Mouse (Mus musculus): Measurements from ENCODE around the gene Prox2. TPM values are rescaled to one million over a fixed set of nuclear protein-coding genes. Genes with fewer than 3 reads are reported as not detected.

The Prox2 gene
- polyA plus RNA-seq, 1 experiment from 2014 or later, result 2.7 TPM

DNA sequence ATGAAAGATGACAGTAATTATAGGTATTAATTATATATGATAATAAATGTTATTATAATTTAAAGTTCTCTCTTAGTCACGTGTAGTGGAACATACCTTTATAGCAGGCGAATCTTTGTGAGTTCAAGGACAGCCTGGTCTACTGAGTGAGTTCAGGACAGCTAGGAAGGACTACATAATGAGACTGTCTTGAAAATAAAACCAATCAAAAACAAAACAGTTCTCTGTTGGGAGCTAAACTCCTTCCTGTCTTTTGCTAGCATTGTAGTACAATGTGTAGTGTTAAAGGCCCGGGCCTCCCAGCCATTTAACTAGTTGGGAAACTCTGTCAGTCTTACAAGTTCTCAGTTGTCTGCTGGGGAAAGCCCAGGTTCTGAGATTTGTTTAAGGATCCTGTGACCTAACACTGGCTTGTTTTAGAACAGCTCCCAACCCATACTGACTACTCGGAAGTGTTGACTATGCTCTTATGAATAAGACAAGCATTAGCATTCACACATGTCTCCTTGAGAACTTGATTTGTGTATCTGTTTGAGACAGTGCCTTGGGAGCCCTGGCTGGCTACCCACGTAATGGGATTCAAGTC lies 8.9 kb downstream of the Prox2 start:
- no peak for DNase-seq (ENCODE audit: extremely low spot score, low spot score)
- H3K27ac ChIP-seq, result no peak overlapping the region
- 89% methylated on average over 5 of the region's 5 CpGs for WGBS

DNA sequence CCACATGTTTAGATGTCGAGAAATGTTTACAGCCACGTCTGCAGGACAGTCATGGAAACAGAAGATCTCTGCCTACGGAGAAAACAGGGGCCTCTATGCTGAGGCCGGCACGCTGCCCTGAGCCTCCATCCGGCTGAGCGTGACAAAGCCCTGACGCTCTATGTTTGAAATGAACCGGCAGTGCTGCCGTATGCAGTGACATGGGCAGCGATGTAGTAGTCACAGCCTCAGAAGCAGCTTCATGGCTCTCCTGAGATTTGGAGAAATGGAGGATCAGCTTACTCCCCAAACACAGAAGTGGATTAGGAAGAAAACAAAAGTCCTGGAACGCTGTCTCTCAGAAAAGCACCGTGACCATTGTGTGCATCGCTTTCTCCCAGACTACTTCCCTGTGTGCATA lies 9.6 kb downstream of the Prox2 start:
- no peaks in the 10 kb centered on the region for H3K9me3 ChIP-seq
- no peak overlapping the region for H3K4me3 ChIP-seq
- H3K36me3 ChIP-seq (replicated peaks), result no peaks in the 10 kb centered on the region

More for the DNA sequence above, 8.9 kb downstream of the Prox2 start:
- no peaks in the 10 kb centered on the region for H3K36me3 ChIP-seq (replicated peaks)
- no peaks in the 10 kb centered on the region for H3K27me3 ChIP-seq (ENCODE audit: poor library complexity, severe bottlenecking)
- no peak overlapping the region for H3K4me3 ChIP-seq
- H3K9me3 ChIP-seq, result no peaks in the 10 kb centered on the region
- H3K4me1 ChIP-seq, result peaks cover 22% of the 10 kb centered on the region

GRCm38 (mm10) chr12:85095859-85096258 lies 14.7 kb downstream of the Prox2 start:
- H3K4me1 ChIP-seq, result peaks cover 8% of the 10 kb centered on the region
- H3K27me3 ChIP-seq (ENCODE audit: poor library complexity, severe bottlenecking), result no peaks in the 10 kb centered on the region
- H3K9me3 ChIP-seq, result no peaks in the 10 kb centered on the region
- H3K4me3 ChIP-seq, result no peak overlapping the region
- H3K36me3 ChIP-seq (replicated peaks), result peaks cover 7% of the 10 kb centered on the region; the same call in 1 of the 2 replicates
- no peak overlapping the region for H3K27ac ChIP-seq
- DNase-seq (ENCODE audit: extremely low spot score, low spot score), result no peak
- WGBS, result 92% methylated on average over 7 of the region's 7 CpGs

More for the DNA sequence above, 9.6 kb downstream of the Prox2 start:
- no peak for DNase-seq (ENCODE audit: extremely low spot score, low spot score)
- WGBS, result 66% methylated on average over 14 of the region's 14 CpGs
- Histone ChIP-seq H3K27me3 (ENCODE audit: poor library complexity, severe bottlenecking) (no peaks in the 10 kb centered on the region), H3K27ac (no peak overlapping the region), H3K4me1 (peaks cover 16% of the 10 kb centered on the region)

- Histone ChIP-seq H3K4me1 (peaks cover 7% of the 10 kb centered on the region), H3K4me3 (no peak overlapping the region), H3K27me3 (ENCODE audit: poor library complexity, severe bottlenecking) (no peaks in the 10 kb centered on the region), H3K9me3 (no peaks in the 10 kb centered on the region), H3K36me3 (replicated peaks) (peaks cover 7% of the 10 kb centered on the region; the same call in 1 of the 2 replicates), H3K27ac (0 out of 2 replicates have a peak overlapping the region, but pooled peaks have one; percentile 8)
- 85% methylated on average over 11 of the region's 11 CpGs for WGBS
- no peak for DNase-seq (ENCODE audit: extremely low spot score, low spot score)
These were observed 15.4 kb downstream of the Prox2 start for GRCm38 (mm10) chr12:85095146-85095545.

DNA sequence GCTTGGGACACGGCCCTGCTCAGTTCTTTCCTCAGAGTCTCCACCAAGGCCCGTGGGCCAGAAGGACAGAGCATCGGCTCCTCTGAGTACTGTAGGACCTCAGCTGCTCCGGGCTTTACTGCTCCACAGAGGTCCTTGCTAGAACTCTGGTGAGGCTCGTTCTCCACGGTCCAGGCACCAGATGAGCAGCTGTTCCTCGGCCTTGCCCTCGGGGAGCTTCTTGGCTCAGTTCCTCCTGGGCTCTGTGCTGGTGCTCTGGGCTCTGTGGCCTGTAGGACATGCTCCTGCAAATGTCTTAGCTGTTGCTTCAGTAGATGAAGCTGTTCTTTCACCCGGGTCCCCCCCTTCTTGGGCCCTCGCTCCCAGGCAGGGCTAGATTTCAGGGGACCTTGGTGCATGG lies 15.9 kb downstream of the Prox2 start:
- no peak overlapping the region for H3K4me3 ChIP-seq
- no peak overlapping the region for H3K27ac ChIP-seq
- 81% methylated on average over 10 of the region's 10 CpGs for WGBS
- H3K36me3 ChIP-seq (replicated peaks), result peaks cover 10% of the 10 kb centered on the region
- H3K9me3 ChIP-seq, result no peaks in the 10 kb centered on the region
- no peak for DNase-seq (ENCODE audit: extremely low spot score, low spot score)
- H3K27me3 ChIP-seq (ENCODE audit: poor library complexity, severe bottlenecking), result no peaks in the 10 kb centered on the region
- peaks cover 7% of the 10 kb centered on the region for H3K4me1 ChIP-seq

DNA sequence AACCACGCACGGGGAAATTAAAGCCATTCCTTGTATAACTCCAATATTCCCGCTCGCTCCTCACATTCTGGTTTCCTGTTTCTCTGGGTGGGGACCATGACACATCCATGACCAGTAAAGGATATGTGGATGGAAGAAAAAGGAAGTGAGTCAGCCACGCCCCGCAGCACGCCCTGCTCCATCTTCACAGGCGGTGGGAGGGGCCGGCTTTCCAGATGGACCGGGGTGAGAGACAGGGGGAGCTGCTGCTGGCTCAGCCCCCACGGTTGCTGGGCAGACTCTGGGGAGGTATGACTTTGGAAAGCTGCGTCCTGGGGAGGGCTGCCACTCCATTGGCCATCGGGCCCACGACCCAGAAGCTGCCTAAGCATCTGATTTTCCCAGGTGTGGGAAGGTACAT lies 16.5 kb downstream of the Prox2 start:
- H3K4me3 ChIP-seq, result no peak overlapping the region
- no peaks in the 10 kb centered on the region for H3K27me3 ChIP-seq (ENCODE audit: poor library complexity, severe bottlenecking)
- 47% methylated on average over 14 of the region's 14 CpGs for WGBS
- peaks cover 7% of the 10 kb centered on the region for H3K4me1 ChIP-seq
- no peak for DNase-seq (ENCODE audit: extremely low spot score, low spot score)
- H3K27ac ChIP-seq, result no peak overlapping the region
- peaks cover 17% of the 10 kb centered on the region for H3K36me3 ChIP-seq (replicated peaks)
- peaks cover 1% of the 10 kb centered on the region; the same call in 1 of the 2 replicates for H3K9me3 ChIP-seq

GRCm38 (mm10) chr12:85092214-85092613 lies 18.3 kb downstream of the Prox2 start:
- peaks cover 35% of the 10 kb centered on the region for H3K36me3 ChIP-seq (replicated peaks)
- H3K9me3 ChIP-seq, result peaks cover 7% of the 10 kb centered on the region; the same call in 1 of the 2 replicates
- H3K4me1 ChIP-seq, result peaks cover 7% of the 10 kb centered on the region
- 6% methylated on average over 3 of the region's 3 CpGs for WGBS
- peak; percentile 45 for DNase-seq (ENCODE audit: extremely low spot score, low spot score)
- no peak overlapping the region for H3K27ac ChIP-seq
- H3K4me3 ChIP-seq, result no peak overlapping the region
- no peaks in the 10 kb centered on the region for H3K27me3 ChIP-seq (ENCODE audit: poor library complexity, severe bottlenecking)

GRCm38 (mm10) chr12:85091190-85091589 lies 19.4 kb downstream of the Prox2 start:
- peaks cover 7% of the 10 kb centered on the region; the same call in 1 of the 2 replicates for H3K9me3 ChIP-seq
- H3K36me3 ChIP-seq (replicated peaks), result peaks cover 45% of the 10 kb centered on the region
- peaks cover 7% of the 10 kb centered on the region for H3K4me1 ChIP-seq
- no peak overlapping the region for H3K27ac ChIP-seq
- DNase-seq (ENCODE audit: extremely low spot score, low spot score), result no peak
- no peak overlapping the region for H3K4me3 ChIP-seq
- WGBS, result 79% methylated on average over 3 of the region's 3 CpGs
- H3K27me3 ChIP-seq (ENCODE audit: poor library complexity, severe bottlenecking), result no peaks in the 10 kb centered on the region

- DNase-seq (ENCODE audit: extremely low spot score, low spot score), result no peak
- 94% methylated on average over 12 of the region's 12 CpGs for WGBS
These were observed 22.7 kb downstream of the Prox2 start for GRCm38 (mm10) chr12:85087845-85088244.

DNA sequence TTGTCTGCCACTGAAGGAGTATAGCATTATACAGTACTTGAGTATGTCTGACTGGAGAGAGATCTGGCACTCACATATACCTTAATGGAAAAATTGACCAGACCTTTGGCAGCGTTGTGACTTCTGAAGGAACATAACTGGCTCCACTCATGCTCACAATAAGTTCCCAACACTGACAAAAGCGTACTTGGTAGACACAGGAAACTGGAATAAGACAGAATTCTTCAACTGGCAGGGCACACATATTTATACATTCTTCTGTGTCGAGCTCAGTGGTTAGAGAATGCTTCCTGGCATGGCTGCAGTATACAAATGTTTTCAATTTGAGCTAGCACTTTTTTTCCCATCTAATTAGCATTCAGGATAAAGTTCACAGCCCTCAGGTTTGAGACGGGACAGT lies 25.6 kb downstream of the Prox2 start:
- peaks cover 38% of the 10 kb centered on the region for H3K36me3 ChIP-seq (replicated peaks)
- no peaks in the 10 kb centered on the region for H3K4me1 ChIP-seq
- H3K27ac ChIP-seq, result no peak overlapping the region
- no peak overlapping the region for H3K4me3 ChIP-seq
- H3K9me3 ChIP-seq, result peaks cover 7% of the 10 kb centered on the region; the same call in 1 of the 2 replicates
- 88% methylated on average over 4 of the region's 4 CpGs for WGBS
- no peaks in the 10 kb centered on the region for H3K27me3 ChIP-seq (ENCODE audit: poor library complexity, severe bottlenecking)
- DNase-seq (ENCODE audit: extremely low spot score, low spot score), result no peak

More at GRCm38 (mm10) chr12:85087845-85088244, 22.7 kb downstream of the Prox2 start:
- Histone ChIP-seq H3K9me3 (peaks cover 7% of the 10 kb centered on the region; the same call in 1 of the 2 replicates), H3K4me1 (no peaks in the 10 kb centered on the region), H3K36me3 (replicated peaks) (peaks cover 40% of the 10 kb centered on the region), H3K27me3 (ENCODE audit: poor library complexity, severe bottlenecking) (no peaks in the 10 kb centered on the region), H3K4me3 (no peak overlapping the region), H3K27ac (no peak overlapping the region)

GRCm38 (mm10) chr12:85084257-85084656 lies 26.3 kb downstream of the Prox2 start:
- no peak for DNase-seq (ENCODE audit: extremely low spot score, low spot score)
- H3K4me1 ChIP-seq, result no peaks in the 10 kb centered on the region
- WGBS, result 90% methylated on average over 2 of the region's 2 CpGs
- H3K27ac ChIP-seq, result no peak overlapping the region
- peaks cover 32% of the 10 kb centered on the region for H3K36me3 ChIP-seq (replicated peaks)
- no peaks in the 10 kb centered on the region for H3K27me3 ChIP-seq (ENCODE audit: poor library complexity, severe bottlenecking)
- peaks cover 7% of the 10 kb centered on the region; the same call in 1 of the 2 replicates for H3K9me3 ChIP-seq
- H3K4me3 ChIP-seq, result no peak overlapping the region

DNA sequence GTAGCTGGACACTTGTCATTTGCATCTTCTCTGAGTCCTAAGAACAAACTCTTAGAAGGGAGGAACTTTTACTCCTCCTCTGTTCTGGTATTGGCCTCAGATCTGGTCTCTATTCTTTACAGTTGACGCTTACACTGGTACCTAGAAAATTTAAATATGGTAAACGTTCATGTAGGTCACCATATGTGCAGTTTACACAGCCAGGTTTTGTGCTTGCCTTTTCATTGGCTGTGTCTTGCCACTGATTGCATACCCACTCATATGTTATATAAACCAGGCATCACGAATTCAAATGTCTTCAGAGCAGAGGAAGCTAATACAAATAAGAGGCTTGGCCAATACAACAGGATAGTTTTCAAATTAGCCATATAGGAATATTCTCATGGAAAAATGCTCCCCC lies 33.5 kb downstream of the Prox2 start:
- H3K9me3 ChIP-seq, result no peaks in the 10 kb centered on the region
- no peaks in the 10 kb centered on the region for H3K4me1 ChIP-seq
- no peak for DNase-seq (ENCODE audit: extremely low spot score, low spot score)
- H3K27me3 ChIP-seq (ENCODE audit: poor library complexity, severe bottlenecking), result no peaks in the 10 kb centered on the region
- H3K4me3 ChIP-seq, result no peak overlapping the region
- no peak overlapping the region for H3K27ac ChIP-seq
- H3K36me3 ChIP-seq (replicated peaks), result peaks cover 53% of the 10 kb centered on the region
- WGBS, result 96% methylated on average over 3 of the region's 3 CpGs

DNA sequence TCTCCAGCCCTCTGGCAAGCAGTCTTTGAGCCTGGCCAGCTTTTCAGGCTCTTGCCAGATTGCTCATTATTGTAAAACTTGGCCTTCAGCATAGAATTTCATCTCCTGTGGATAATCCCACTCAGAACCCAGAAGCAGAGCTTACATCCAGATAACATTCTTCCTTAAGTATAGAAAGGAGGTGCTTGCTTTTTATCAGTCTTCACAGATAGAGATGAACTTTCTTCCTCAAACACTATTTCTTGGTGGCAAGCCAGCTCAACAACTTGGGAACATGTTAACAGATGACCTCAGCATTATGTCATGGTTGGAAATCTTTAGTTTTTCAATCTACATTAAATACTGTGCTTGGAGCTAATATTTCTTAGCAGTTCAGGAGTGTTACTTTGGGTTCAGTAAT lies 39.5 kb downstream of the Prox2 start:
- H3K36me3 ChIP-seq (replicated peaks), result peaks cover 91% of the 10 kb centered on the region

More for the DNA sequence above, 39.5 kb downstream of the Prox2 start:
- Histone ChIP-seq H3K9me3 (no peaks in the 10 kb centered on the region), H3K27ac (no peak overlapping the region), H3K4me3 (no peak overlapping the region), H3K27me3 (ENCODE audit: poor library complexity, severe bottlenecking) (no peaks in the 10 kb centered on the region), H3K4me1 (no peaks in the 10 kb centered on the region)
- DNase-seq (ENCODE audit: extremely low spot score, low spot score), result no peak
